Mouse (Mus musculus) retina, embryonic 14.5 days (tissue): ENCODE results near the gene Zic1.

Experiments
- DNase-seq: peaks from one replicate; pipeline ENCODE4 v3.0.0-alpha.2; 2015; ENCODE audit warnings: low spot score

Gene Zic1

DNA sequence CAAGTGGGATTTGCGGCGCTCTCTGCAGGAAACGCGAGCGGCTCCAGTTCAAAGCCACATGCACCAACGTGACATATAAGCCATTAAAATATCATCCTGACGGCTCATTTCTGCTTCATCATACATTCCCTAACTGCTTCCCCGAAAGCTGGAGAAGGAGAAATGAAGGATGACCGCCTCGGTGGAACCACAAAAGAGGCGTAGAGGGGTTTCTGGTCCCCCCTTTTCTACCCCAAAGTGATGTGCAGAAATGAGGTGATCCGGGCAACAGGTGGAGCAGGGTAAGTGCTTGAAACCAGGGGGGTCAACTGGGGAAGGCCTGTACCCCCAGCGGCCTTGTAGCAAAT, 3.3 kb upstream of the Zic1 start:
- no peak for DNase-seq

DNA sequence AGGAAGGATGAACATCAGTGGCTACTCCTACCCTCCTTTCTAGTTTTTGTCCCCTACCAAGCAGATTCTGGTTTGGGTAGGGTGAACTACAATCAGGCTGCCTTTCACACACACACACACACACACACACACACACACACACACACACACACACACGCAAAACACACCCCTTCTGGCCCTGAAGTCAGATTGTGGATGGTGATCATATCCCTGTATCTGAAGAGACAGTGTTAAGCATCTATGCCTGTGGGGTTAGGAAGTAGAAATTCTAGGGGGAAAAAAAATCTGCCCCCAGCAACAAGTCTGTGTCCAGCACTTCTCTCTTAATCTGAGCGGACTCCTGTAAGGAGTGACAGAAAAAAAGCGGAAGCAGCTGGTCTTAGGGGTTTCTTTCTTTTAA, 2.5 kb upstream of the Zic1 start:
- peak; percentile 20 for DNase-seq

DNA sequence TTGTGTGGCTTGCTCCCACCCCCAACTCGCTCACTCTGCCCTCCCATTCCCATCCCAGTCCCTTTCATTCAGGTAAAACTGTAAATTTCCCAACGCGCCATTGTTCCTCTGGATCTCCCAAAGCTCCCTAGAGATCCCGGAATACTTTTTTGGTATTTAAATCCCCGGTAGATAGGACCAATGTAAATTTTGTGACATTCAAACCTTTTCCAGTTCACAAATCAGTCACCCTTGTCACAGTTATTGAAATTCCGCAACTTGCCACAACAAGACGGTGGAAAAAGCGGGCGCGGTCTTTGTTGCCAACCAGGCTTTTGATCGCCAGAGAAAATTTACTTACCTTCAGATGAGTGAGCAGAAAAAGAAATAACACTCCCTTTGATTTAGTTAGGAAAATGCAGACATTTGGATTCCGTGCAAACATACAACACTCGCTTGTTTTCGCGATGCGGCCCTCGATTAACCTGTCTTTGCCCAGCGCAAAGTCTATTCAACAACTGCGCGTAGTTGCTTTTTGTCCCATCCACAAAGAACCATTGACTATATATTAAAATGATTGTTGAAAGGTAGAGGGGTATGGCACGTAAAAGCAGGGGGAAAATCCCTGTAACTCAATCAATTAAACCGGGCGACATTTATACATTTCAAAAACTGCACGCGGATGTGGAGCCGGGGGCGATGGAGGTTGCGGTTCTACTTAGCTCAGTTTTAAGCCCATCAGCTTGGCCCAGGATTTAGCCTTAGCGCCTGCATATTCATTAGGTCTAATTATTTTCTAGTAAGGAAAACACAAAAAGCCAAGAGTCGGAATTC, 1.6 kb upstream of the Zic1 start:
- DNase-seq: peak; percentile 54

DNA sequence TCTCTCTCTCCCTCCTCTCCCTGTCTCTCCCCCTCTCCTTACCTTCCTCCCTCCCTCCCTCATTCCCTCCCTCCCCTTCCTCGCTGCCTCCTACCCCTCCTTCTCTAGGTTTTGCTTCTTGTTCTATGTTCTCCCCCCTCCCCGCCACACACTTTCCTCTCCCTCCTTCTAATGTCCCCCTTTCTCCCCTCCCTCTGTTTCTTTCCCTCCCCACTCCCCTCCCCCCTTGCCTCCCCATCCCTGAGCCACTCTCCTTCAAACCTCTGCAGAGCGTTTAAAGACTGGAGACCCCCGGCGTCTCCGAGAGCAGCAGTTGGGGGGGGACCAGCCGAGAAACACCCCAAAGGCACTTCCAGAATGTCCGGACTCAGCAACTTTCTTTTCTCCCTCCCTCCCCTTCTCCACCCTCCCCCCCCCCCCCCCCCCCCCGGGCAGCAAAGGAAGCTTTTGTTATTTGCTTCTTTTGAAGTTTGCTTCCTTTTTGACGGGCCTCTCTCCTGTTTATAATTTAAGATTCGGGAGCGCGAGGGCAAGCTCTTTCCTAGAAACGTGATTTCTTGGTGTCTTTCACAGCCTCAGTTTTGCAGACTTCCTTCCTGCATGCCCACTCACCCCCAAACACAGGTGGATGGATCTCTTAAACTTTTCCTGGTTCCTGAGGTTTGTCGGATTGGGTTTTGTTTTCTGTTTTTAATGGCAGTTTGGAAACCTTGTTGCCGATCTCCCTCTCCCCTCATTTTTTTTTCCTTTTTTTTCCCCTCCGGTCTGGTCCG, 802 bp upstream of the Zic1 start:
- peak; percentile 42 for DNase-seq

DNA sequence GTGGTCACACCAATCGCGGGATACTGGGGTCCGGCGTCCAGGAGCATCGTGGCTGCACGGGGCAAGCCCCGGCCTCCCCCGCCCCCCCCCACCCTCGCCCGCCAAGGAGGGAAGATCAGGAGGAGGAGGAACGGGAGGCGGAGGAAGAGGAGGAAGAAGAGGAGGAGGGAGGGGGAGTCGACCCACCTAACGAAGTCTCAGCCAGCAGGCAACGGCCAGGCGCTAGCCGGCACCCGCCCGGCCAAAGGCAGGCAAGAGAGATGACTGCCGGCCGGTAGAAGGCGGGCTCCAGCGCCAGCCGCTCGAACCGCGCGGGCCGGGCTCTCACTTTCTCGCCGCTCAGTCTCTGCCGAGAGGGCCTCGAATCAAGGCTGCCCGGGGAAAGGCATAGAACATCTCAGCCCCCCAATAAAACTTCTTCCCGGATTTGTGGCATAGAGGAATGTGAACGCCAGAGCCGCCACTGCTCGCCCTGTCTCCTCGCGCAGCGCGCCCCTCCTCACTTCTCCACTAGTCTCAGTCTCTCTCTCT, 574 bp downstream of the Zic1 start:
- peak; percentile 78 for DNase-seq

DNA sequence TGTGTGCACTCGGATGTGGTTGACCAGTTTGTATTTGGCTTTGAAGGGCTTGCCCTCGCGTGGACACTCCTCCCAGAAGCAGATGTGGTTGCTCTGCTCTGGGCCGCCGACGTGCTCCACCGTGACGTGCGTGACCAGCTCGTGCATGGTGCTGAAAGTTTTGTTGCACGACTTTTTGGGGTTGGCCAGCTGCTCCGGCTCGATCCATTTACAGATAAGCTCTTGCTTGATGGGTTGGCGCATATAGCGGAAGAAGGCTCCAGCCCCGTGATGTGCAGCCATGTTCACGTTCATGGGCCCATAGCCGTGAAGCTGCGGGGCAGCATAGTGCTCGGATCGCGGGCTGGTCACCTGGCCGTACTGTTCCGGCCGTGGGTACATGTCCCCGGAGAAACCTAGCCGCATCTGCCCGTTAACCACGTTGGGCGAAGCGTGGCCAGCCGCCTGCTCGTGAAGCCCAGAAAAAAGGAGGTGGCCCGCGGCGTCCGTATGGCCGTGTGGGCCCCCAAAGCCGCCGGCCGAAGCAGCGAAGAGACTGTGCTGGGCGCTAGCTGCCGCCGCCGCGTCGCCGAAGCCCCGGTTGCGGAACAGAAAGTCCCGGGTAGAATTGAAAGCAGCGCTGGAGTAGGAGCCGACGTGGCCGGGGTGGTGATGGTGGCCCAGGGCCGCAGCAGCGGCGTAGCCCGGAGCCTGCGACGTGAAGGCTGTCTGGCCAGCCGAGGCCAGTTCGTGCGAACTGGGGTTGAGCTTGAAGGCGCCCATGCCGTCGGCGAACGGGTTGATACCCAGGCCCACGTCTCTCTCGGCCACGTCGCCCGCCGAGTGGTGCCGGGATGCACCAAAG, 1.3 kb downstream of the Zic1 start:
- DNase-seq: peak; percentile 66

DNA sequence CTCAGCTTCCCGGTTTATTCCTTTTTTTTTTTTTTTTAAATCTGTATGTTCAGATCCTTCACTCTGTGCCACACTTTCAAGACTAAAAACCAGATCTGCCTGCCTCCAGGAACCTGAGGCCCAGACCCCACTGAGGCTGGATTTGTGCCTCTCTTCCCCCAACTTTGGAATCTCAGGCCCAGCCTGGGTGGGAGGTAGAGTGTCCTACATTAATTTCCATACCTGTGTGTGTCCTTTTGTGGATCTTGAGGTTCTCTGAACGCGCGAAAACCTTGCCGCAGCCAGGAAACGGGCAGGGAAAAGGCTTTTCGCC, 1.8 kb downstream of the Zic1 start:
- no peak for DNase-seq

DNA sequence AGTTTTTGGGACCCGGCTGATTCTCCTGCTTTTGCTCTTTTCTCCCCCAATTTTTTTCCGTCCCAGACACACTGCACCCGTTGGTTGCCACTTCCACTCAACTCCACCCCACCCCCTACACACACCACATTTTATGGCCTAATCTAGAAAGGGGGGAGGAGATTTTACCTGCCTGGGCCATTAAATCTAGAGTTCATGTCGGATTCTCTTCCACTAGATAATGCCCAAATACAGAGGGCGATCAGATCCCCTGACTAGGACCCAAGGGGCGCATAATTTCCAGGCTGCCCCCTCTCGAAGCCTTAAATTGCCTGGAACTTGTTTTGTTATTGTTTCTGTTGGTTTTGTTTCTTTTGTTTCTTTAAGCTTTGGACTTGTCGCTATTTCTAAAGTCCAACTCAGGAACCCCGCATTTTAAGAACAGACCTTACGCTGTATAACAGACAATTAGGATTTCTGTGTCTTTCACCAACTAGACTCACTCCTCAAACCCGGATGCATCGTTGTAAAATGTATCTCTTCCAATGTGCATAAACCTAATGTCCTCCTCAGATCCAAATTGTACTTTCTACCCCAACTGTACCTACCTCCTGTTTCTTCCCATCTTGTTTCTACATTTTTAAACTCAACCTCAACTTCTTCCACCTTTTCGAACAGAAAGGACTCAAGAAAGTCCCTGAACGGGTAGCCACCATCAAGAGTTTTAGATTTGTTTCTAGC, 2.4 kb downstream of the Zic1 start:
- DNase-seq: peak; percentile 53

DNA sequence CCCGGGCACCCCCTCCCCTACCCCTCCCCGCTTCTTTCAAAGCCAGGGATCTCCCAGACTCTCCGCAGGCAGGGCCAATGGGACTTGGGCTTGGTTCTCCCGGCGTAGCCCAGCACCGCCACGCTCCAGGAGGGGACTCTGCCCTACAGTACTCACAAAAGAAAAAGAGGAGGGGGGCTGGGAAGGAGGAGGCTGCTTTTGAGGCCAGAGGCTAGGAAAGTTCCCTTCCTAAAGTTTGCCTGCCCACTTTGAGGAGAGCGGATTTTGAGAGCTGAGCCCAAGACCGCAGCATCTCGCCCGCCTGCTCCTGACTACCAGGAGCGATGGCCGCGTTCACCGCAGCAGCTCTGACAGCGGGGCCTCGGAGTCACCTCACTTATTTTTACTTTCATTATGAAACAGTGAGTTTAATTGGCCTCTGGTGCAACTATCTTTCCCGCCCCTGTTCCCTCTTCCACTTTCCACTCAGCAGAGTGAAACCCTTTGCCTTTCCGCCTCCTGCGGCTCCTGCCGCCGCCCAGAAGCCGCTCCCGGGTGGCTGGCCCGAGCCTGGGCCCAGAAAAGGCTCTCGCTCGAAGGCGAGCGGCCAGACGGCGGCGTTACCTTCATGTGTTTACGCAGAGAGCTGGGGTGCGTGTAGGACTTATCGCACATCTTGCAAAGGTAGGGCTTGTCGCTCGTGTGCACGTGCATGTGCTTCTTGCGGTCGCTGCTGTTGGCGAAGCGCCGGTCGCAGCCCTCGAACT, 3.6 kb downstream of the Zic1 start, which contains the start of gene Zic4:
Gene Zic4, plus strand, starts transcription at position 558 of the 746 bp plus-strand sequence.
- peak; percentile 82 for DNase-seq

DNA sequence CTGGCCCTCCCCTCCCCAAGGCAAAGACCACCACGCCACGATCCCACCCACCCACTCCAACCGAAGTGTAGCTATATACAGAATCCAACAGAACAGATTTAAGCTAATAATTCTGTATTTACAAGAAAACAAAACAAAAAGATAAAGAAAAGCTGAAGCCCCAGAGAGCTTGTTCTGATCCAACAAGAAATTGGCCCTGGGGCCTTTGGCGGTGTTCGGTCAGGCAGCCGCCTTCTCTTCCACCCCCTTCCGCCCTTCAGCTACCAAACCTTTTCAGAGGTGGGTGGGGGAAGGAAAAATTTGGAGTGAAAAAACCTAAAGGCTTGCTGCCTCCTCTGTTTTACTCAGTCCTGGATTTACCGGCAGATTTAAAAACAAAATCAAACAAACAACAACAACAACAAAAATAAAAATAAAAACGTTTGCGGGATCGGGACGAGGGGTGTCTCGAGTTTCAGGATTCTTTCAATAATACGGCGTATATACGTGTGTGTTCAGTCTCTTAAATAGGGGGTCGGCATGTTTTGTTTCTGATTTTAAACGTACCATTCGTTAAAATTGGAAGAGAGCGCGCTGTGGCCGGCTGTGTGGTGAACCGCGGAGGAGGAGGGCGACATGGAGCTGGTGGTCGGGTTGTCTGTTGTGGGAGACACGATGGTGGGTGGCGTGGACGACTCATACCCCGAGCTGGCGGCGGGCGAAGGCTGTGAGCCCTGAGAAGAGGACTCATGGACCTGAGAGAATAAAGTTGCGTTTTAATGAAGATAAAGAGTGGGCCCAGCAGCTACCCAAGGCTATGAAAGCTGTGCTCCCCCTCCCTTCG, 4.4 kb downstream of the Zic1 start:
- DNase-seq: peak; percentile 63

DNA sequence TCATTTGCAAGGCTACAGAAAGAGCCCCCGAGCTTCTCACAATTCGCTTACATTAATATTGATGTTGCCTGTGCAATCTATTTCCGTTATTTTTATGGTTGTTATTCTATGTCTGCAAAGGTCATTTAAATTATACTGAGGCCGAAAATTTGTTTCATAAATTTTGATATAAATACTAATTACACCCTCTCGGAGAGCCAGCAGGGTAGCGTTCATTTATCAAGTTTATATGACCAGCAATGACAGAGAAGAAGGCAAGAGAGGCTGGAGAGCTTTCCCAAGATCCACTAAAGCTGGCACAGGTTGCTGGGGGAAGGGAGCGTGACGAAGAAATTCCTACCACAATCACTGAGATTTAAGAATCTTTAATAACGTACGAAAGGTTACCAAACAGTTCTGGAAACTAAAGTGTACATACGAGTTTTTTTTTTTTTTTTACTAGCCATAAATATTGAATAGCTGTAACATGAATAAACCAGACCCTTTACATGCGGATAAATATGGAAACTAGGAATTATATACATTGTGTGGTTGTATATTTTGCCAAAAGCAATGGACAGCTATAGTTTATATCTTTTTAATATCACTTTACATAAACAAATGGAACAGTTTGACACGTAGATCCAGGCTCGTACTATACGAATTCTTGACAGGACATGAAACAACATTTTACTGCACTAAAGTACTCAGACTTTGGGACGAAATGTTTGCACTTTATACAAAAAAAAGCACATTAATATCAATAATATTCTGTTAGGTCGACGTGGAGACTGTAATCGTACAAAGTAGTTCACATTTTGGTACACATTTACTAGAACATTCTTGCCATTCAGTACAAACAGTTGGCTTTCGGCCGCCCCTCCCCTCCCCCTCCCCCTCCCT, 5.2 kb downstream of the Zic1 start:
- peak; percentile 55 for DNase-seq

DNA sequence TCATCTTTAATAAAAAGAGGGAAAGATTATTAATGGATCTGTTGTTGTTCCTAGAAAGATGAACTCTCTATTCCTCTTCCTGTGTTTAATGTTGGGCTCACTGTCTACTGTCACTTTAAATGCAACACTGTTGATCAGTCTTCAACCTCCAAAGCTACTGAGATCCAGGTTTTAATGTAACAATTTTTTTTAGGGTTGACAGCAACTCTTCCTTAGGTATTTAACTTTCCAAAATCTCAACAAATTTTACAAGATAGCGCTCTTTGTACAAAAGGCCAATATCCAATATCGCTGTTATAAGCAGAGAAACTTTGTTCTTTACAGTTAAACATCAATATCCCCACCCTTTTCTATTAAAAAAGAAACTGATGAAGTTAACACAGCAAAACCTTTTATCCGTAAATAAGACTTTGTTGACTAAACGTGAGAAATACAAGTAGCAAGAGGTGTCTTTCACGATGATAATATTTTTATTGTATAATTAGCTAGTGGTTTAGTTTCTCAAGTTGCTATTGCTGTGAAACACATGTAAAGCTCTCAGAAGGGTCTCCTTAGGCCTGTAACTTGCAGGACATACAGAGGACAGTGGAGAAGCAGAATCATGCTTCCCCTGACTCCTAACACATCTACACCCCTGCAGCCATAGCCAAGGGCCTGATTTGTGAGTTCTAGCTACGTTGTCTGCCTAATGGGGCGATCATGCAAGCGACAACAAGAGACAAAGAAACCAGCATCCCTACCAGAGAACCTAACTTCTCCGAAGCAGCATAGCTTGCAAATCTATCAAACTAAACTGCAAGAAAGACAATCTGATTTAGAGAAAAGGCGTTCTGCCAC, 6.5 kb downstream of the Zic1 start:
- DNase-seq: peak; percentile 54

DNA sequence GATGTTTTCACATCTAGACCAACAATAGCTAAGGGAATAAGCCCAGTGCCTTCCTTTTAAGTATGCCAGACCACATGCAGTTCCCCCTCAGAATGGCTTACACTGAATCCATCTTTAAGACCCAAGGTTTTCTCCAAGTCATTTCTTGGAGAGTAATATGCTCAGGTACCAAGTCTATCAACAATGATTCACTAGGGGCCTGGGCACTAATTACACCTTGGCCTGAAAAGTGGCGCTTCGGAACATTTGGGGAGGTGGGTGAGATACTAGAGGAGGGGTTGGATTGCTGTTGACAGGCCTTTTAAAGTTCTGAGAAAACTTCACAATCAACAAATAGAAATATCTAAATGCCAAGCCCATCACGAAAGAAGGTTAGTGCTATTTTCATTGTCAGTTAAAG, 8.3 kb downstream of the Zic1 start:
- DNase-seq: no peak

DNA sequence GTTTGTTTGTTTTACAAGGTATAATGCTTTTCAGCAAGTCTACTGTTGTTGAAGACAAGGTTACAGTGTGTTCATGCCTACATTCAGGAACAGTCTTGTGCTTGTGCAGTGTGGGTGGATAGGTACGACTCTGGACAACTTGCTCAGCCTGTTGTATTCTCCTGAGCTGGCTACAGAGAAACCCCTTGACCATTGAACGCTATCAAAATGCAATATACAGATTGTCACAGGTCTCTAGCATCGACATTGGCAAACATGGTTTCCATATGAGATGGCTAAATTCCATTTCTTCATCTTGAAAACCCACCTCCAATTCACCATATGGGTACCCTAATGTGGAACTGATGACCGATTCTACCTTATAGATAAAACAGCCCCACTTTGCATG, 9.3 kb downstream of the Zic1 start:
- DNase-seq: no peak

DNA sequence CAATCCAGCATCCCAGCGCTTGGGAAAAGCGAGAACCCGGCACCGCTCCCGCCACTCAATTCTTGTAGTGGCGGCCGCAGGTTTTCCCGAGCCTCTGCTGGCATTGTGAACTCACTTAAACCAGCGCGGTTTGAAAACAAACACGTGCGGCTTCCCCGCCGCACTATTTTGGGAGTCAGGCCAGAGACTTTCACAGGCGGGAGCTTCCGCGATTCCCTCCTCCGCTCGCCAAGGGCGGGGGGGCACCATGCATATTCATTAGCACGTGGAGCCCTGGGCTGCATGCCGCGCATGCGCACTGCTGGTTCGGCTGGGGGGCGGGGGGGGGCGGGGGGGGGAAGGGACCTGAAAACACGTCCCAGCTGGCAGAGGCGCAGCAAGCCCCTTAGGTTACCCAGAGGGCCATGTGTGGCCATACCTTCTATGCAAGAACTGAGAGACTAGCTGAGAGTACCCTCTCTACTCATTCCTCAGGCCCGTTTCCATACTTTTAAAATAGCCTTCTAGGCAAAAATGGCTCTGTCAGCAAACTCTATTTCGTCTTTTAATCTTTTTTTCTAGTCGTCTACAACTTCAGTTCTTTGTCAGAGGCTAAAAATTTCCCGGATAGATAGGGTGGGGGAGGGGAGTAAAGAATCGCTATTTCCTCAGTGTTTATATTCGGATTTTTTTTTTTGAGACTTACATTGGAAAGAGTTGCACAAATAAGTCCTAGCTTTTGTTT, 9.8 kb downstream of the Zic1 start:
- peak; percentile 79 for DNase-seq

DNA sequence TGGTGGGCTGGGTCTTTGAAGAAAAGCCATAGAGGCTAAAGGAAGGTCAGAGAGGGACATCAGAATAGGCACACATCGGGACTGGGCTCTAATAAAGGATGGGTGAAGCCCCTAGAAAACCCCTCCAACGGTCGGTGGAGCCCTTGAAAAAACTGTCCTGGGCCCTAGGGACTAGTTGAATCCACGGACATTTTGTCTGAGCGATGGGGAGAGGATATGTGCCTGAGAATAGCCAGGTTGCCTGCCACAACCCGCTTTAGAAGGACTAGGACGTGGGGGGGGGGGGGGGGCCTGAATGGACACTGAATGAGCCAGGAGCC, 10.4 kb downstream of the Zic1 start:
- peak; percentile 56 for DNase-seq

DNA sequence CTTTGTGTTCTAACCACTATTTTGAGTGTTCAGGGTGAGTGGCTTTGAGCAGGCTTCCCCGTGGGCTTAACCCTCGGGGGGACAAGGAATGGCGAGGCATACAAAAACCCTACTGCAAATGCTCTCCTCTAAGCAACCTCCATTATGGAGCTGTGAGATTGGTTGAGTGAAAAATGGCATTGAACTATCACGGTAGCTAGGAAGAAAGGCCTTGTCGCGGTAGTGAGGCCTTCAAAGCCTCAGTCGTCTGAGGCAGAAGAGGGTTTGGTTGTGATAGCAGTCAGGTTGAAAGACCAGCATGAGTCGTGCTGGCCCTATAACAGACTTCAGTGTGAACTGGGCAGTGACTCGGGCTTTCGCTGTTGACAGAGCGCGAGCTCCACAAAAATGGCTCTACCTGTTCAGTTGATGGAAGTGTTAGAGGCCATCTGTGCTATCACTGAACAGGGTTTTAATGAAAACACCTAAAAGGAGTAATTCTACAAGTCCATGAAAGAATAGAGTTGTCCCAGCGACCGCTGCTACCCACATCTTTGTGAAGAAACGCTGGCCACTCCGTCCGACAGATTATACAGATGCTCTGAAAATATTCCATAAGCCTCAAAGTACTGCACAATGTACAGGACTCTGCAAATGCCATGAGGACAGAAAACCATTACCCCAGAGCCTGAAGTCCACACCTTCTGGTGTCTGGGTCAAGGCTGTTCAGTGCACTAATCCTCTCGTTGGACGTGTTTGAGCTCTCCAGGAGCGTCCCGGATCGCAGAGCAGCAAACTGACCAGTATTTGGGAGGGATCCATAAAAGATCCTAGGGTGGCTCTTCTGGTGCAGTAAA, 11.0 kb downstream of the Zic1 start:
- no peak for DNase-seq
